In the genomic region with DNA sequence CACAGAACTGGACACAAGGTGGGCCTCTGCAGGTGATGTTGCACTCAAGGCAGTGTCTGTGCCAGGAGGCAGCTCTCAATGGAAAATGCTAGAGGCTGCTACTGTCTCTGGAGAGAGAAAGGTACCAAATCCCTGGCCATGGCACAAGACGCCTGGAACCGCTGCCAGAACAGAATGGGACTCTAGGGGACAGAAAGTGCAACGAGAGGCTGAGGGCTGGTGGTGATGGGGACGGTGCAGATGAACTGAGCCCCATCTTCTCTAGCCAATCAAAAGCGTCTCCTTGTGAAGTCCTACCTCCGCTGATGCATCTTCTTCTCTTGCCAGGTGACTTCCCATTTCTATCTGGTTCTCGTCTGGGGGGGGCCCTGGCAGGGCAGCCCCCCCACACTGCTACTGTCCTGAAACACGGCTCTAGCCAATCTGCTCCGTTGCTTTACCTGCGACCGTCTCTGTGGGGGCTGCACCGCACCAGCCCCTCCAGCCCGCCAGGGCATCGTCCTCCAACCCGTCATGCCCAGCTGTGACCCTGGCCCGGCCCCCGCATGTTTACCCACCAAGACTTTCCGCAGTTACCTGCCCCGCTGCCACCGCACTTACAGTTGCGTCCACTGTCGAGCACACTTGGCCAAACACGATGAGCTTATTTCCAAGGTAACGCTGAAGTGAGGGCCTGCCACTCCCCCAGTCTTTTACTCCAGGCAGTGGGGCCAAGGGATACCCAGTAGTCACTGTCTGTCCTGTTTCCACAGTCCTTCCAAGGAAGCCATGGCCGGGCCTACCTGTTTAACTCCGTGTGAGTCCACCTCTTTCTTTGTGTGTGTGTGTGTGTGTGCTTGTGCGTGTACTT, we compare ENCODE assay signal across 9 mouse cellular contexts. TPM values are rescaled to one million over a fixed set of nuclear protein-coding genes. Genes with fewer than 3 reads are reported as not detected.
DNase-seq lines count a peak whose midpoint lies in the region; ATAC-seq and TF ChIP-seq lines count a peak whose summit lies in the region.
"Had no signal": no experiment of that assay in that cellular context is flagged by ENCODE, and none has a peak within 500 bp of the region (broad histone marks: within the 10 kb centered on the region; RNA-seq: fewer than 3 reads in every experiment).

No protein-coding gene starts in this region.

- H3K9me3 ChIP-seq in heart, embryonic 14.5 days (ENCODE audit: control insufficient read depth, low read length): no peaks in the 10 kb centered on the region
- no peaks in the 10 kb centered on the region for H3K9me3 ChIP-seq in forebrain, embryonic 11.5 days (ENCODE audit: control insufficient read depth, low read length)
- H3K9me3 ChIP-seq in liver, embryonic 14.5 days (ENCODE audit: control insufficient read depth, low read length): no peaks in the 10 kb centered on the region
- H3K9me3 ChIP-seq: G1E had no signal

- H3K27me3 ChIP-seq in heart, embryonic 14.5 days (ENCODE audit: control insufficient read depth, insufficient read depth, low read length): no peaks in the 10 kb centered on the region
- H3K27me3 ChIP-seq in forebrain, embryonic 11.5 days (ENCODE audit: control insufficient read depth, insufficient read depth, low read length): no peaks in the 10 kb centered on the region
- H3K27me3 ChIP-seq in liver, embryonic 14.5 days (ENCODE audit: control insufficient read depth, insufficient read depth, low read length): peaks cover 8% of the 10 kb centered on the region

- peak overlapping the region in 1 of 2 experiments; percentile 0; a peak in 1 of 4 replicates for H3K4me3 ChIP-seq in heart, embryonic 14.5 days (ENCODE audit: control insufficient read depth in 1 of 2, insufficient read depth in 1 of 2, low read depth in 1 of 2, low read length in 2 of 2)
- peak overlapping the region; percentile 9; the same call in 1 of the 2 replicates for H3K4me3 ChIP-seq in forebrain, embryonic 11.5 days (ENCODE audit: low read depth, low read length)
- H3K4me3 ChIP-seq in liver, embryonic 14.5 days (ENCODE audit: insufficient read depth in 1 of 2, low read depth in 2 of 2, low read length in 2 of 2): peak overlapping the region; percentile 86 to 99

- H3K36me3 ChIP-seq in heart, embryonic 14.5 days (ENCODE audit: control insufficient read depth, insufficient read depth, low read length): peaks cover 7% of the 10 kb centered on the region; the same call in 1 of the 2 replicates
- H3K36me3 ChIP-seq in forebrain, embryonic 11.5 days (ENCODE audit: control insufficient read depth, insufficient read depth, low read length): no peaks in the 10 kb centered on the region
- H3K36me3 ChIP-seq in liver, embryonic 14.5 days (replicated peaks; ENCODE audit: control insufficient read depth, insufficient read depth, low read depth): peaks cover 55% of the 10 kb centered on the region
- H3K36me3 ChIP-seq: G1E had no signal

- TF ChIP-seq EP300 in liver, embryonic 14.5 days (IDR thresholded peaks at IDR 0.05; ENCODE audit: low read depth): no peak

- TF ChIP-seq CTCF in liver, embryonic 14.5 days (IDR thresholded peaks at IDR 0.05; ENCODE audit: low read depth): no peak

- peaks cover 34 to 63% of the 10 kb centered on the region in 2 experiments for H3K4me1 ChIP-seq in heart, embryonic 14.5 days (ENCODE audit: control insufficient read depth in 2 of 2, insufficient read depth in 2 of 2, low read length in 2 of 2)
- H3K4me1 ChIP-seq in forebrain, embryonic 11.5 days (replicated peaks; ENCODE audit: control insufficient read depth, insufficient read depth, low read length): peaks cover 61% of the 10 kb centered on the region
- peaks cover 55 to 79% of the 10 kb centered on the region in 2 experiments for H3K4me1 ChIP-seq in liver, embryonic 14.5 days (replicated peaks; ENCODE audit: control insufficient read depth in 2 of 2, insufficient read depth in 2 of 2, low read length in 1 of 2)

- no peak for DNase-seq in heart, postnatal 10 days
- peak; percentile 50 for DNase-seq in brain, adult 2 months (ENCODE audit: low read depth, low spot score)
- DNase-seq in forebrain, embryonic 11.5 days (ENCODE audit: low spot score): peak; percentile 75
- DNase-seq in liver, embryonic 14.5 days (ENCODE audit: low read depth in 3 of 3, low spot score in 3 of 3): no peak
- DNase-seq in thymus, postnatal 25 days: no peak
- DNase-seq in Muller cell, postnatal 12 days (ENCODE audit: inconsistent ontology term): no peak
- DNase-seq in thymus, postnatal 4 days: no peak

- 9% methylated on average over 26 of the region's 27 CpGs for WGBS in heart, embryonic 14.5 days
- 6% methylated on average over 27 of the region's 27 CpGs for WGBS in forebrain, embryonic 11.5 days
- 14% methylated on average over 27 of the region's 27 CpGs for WGBS in liver, embryonic 14.5 days (ENCODE audit: insufficient replicate concordance)

- H3K27ac ChIP-seq in heart, embryonic 14.5 days (replicated peaks in 1 of 2; ENCODE audit: control insufficient read depth in 1 of 2, insufficient read depth in 1 of 2, low read depth in 2 of 2, low read length in 2 of 2): no peak overlapping the region
- H3K27ac ChIP-seq in forebrain, embryonic 11.5 days (ENCODE audit: low read depth, low read length): no peak overlapping the region
- peak overlapping the region; percentile 100 for H3K27ac ChIP-seq in liver, embryonic 14.5 days

- intact Hi-C loops in heart, postnatal 10 days (cut with DNase I): no loop called here

- H3K4me2 ChIP-seq in heart, embryonic 14.5 days (ENCODE audit: low read length): peak overlapping the region; percentile 73
- peak overlapping the region; percentile 37; the same call in 1 of the 2 replicates for H3K4me2 ChIP-seq in forebrain, embryonic 11.5 days (ENCODE audit: low read depth, low read length, severe bottlenecking)
- peak overlapping the region; percentile 95 for H3K4me2 ChIP-seq in liver, embryonic 14.5 days (ENCODE audit: low read depth)

- no peak for ATAC-seq in heart, embryonic 14.5 days (ENCODE audit: insufficient number of reproducible peaks, insufficient read depth, low FRiP score, low read depth)
- no peak for ATAC-seq in forebrain, embryonic 11.5 days (replicated peaks; ENCODE audit: low FRiP score)
- no peak for ATAC-seq in liver, embryonic 14.5 days (ENCODE audit: insufficient read depth)

- peak overlapping the region; percentile 28; the same call in 1 of the 2 replicates for H3K9ac ChIP-seq in heart, embryonic 14.5 days (ENCODE audit: low read length)
- H3K9ac ChIP-seq in forebrain, embryonic 11.5 days (ENCODE audit: low read length): peak overlapping the region; percentile 79
- H3K9ac ChIP-seq in liver, embryonic 14.5 days (replicated peaks): peak overlapping the region; percentile 86

RNA-seq across cellular contexts. Expression of gene Ypel4, which starts 2.7 kb away (rescaled TPM):
- 3.5 and 4.5 TPM in 2 replicates for polyA plus RNA-seq in heart, embryonic 14.5 days (2014; fragmentation: Nextera tagmentation; extraction: Ambion mirVana)
- total RNA-seq in heart, postnatal 10 days (2021): 1 to 10 TPM in 1 of 2 experiments, under 1 TPM in 1; 0.89 to 1.0 TPM
- polyA plus RNA-seq in forebrain, embryonic 11.5 days (2014; fragmentation: Nextera tagmentation; extraction: Ambion mirVana): 12.7 and 13.2 TPM in 2 replicates
- 122 and 145 TPM in 2 replicates for polyA plus RNA-seq in liver, embryonic 14.5 days (2012; rRNA removed)
- polyA plus RNA-seq in liver, embryonic 14.5 days (2014; fragmentation: Nextera tagmentation; extraction: Ambion mirVana): 53.4 and 58.1 TPM in 2 replicates

RNA-seq across cellular contexts. Expression of gene Gm19426, which starts 6.9 kb away (rescaled TPM):
- 4.4 and 4.5 TPM in 2 replicates for polyA plus RNA-seq in heart, embryonic 14.5 days (2014; fragmentation: Nextera tagmentation; extraction: Ambion mirVana)
- total RNA-seq in heart, postnatal 10 days (2021): 1 to 10 TPM; 3.1 to 3.9 TPM
- polyA plus RNA-seq in forebrain, embryonic 11.5 days (2014; fragmentation: Nextera tagmentation; extraction: Ambion mirVana): 3.7 and 4.3 TPM in 2 replicates
- 1.1 and 1.8 TPM in 2 replicates for polyA plus RNA-seq in liver, embryonic 14.5 days (2012; rRNA removed)
- 0.98 and 1.1 TPM in 2 replicates for polyA plus RNA-seq in liver, embryonic 14.5 days (2014; fragmentation: Nextera tagmentation; extraction: Ambion mirVana)
- total RNA-seq: G1E had no signal
- polyA plus RNA-seq: G1E had no signal

RNA-seq across cellular contexts. Expression of gene Clp1, which starts 9.4 kb away (rescaled TPM):
- 14.3 and 16.9 TPM in 2 replicates for polyA plus RNA-seq in heart, embryonic 14.5 days (2014; fragmentation: Nextera tagmentation; extraction: Ambion mirVana)
- 1 to 10 TPM; 7.0 to 8.1 TPM for total RNA-seq in heart, postnatal 10 days (2021)
- polyA plus RNA-seq in forebrain, embryonic 11.5 days (2014; fragmentation: Nextera tagmentation; extraction: Ambion mirVana): 44.5 and 45.1 TPM in 2 replicates
- polyA plus RNA-seq in liver, embryonic 14.5 days (2012; rRNA removed): 22.1 and 27.5 TPM in 2 replicates
- polyA plus RNA-seq in liver, embryonic 14.5 days (2014; fragmentation: Nextera tagmentation; extraction: Ambion mirVana): 50.9 and 54.6 TPM in 2 replicates

RNA-seq across cellular contexts. Expression of gene Zdhhc5, which starts 21.6 kb away (rescaled TPM):
- 26.4 and 27.1 TPM in 2 replicates for polyA plus RNA-seq in heart, embryonic 14.5 days (2014; fragmentation: Nextera tagmentation; extraction: Ambion mirVana)
- 10 to 100 TPM; 66.4 to 72.4 TPM for total RNA-seq in heart, postnatal 10 days (2021)
- 27.7 and 28.4 TPM in 2 replicates for polyA plus RNA-seq in forebrain, embryonic 11.5 days (2014; fragmentation: Nextera tagmentation; extraction: Ambion mirVana)
- 17.2 and 17.4 TPM in 2 replicates for polyA plus RNA-seq in liver, embryonic 14.5 days (2012; rRNA removed)
- polyA plus RNA-seq in liver, embryonic 14.5 days (2014; fragmentation: Nextera tagmentation; extraction: Ambion mirVana): 18.8 and 20.1 TPM in 2 replicates

RNA-seq across cellular contexts. Expression of gene Serping1, which starts 38.7 kb away (rescaled TPM):
- 37.9 and 46.6 TPM in 2 replicates for polyA plus RNA-seq in heart, embryonic 14.5 days (2014; fragmentation: Nextera tagmentation; extraction: Ambion mirVana)
- total RNA-seq in heart, postnatal 10 days (2021): 10 to 100 TPM; 59.2 to 60.4 TPM
- polyA plus RNA-seq in forebrain, embryonic 11.5 days (2014; fragmentation: Nextera tagmentation; extraction: Ambion mirVana): 30.4 and 35.7 TPM in 2 replicates
- polyA plus RNA-seq in liver, embryonic 14.5 days (2012; rRNA removed): 32.4 and 35.4 TPM in 2 replicates
- polyA plus RNA-seq in liver, embryonic 14.5 days (2014; fragmentation: Nextera tagmentation; extraction: Ambion mirVana): 45.4 and 61.5 TPM in 2 replicates
- total RNA-seq: G1E had no signal
- polyA plus RNA-seq: G1E had no signal

Comparison
In these comparisons a context has a peak if more than half of its experiments do, and no peak if none do; other contexts are left out.
1. H3K4me2 ChIP-seq: peak in every context shown above with its lines; median percentile 95 in liver, embryonic 14.5 days; 73 in heart, embryonic 14.5 days; 37 in forebrain, embryonic 11.5 days.
2. H3K9ac ChIP-seq: peak in every context shown above with its lines; median percentile 86 in liver, embryonic 14.5 days; 79 in forebrain, embryonic 11.5 days; 28 in heart, embryonic 14.5 days.
3. DNase-seq: peak in brain, adult 2 months (single experiment) and forebrain, embryonic 11.5 days (single experiment); none in heart, postnatal 10 days (0 of 2), liver, embryonic 14.5 days (0 of 3), thymus, postnatal 25 days (single experiment), Muller cell, postnatal 12 days (single experiment) and thymus, postnatal 4 days (single experiment).